Mouse (Mus musculus): ENCODE results near the gene Rnf187.

DNA sequence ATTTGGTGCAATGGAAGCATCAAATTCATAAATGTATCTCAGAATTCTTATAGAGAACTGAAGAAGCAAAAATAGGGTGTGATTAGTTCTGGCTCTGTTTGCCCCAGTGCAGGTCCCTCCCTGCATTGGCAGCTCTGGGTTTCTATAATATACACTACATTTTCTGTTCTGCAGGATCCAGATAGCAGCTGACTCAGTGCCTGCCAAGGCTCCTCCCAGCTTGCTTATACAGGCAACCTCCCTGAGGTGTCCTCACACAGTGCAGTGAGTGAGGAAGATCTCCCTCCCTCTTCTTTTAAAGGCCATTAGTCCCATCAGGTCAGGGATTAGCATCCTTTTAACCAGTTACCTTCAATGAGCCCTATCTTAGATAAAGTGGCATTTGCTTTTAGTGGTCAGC lies 37.6 kb downstream of the Rnf187 start:
- TF ChIP-seq EP300 (IDR thresholded peaks at IDR 0.05) (no peak), CTCF (IDR thresholded peaks at IDR 0.05) (no peak)

Measured in lung, postnatal 0 days (tissue).